Mouse (Mus musculus) embryo, embryonic 11.5 days (tissue): Measurements from ENCODE around the gene Sod3.

Source experiments
- DNase-seq: peaks from one replicate; pipeline ENCODE4 v3.0.0-alpha.2; 2012; ENCODE audit warnings: low read depth, low spot score

The Sod3 gene

DNA sequence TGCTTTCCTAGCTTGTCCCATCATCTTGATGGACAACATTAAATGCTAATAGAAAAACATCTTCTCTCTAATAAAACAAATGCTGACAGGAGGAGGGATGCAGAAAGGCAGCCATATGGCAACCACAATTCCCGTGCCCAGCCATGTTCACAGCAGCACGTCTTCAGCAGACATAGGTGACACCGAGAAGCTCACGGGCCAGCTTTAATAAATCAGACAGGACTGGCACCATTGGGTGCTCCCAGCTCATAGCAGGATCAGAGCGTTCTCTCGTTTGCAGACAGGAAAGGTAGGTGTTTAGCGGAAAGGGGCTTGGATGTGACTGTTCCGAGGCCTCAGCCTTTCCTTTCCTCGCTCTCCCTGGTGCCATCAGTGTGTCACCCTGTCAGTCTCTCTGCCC, 12.3 kb downstream of the Sod3 start:
- DNase-seq, result no peak

- DNase-seq, result no peak
These were observed 19.2 kb downstream of the Sod3 start for GRCm38 (mm10) chr5:52382837-52383236.

- no peak for DNase-seq
These were observed 20.2 kb downstream of the Sod3 start for GRCm38 (mm10) chr5:52383748-52384147.

DNA sequence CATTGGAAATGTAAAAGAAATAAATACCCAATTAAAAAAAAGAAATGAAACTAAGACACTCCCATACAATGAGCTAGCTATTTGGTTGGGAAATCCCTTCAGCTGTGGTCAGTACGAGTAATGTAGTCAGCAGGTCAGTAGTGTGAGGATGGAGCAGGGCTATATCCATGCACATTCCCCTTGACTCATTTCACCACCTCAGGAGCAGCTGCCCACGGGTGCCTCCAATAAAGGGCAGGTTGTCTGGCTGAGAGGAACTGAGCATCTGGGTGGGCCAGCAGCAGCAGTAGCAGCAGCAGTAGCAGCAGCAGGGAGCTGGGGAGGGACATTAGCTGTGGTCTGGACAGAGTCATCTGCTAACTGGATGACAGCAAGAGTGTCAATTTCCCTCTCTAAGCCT, 22.4 kb downstream of the Sod3 start:
- no peak for DNase-seq

DNA sequence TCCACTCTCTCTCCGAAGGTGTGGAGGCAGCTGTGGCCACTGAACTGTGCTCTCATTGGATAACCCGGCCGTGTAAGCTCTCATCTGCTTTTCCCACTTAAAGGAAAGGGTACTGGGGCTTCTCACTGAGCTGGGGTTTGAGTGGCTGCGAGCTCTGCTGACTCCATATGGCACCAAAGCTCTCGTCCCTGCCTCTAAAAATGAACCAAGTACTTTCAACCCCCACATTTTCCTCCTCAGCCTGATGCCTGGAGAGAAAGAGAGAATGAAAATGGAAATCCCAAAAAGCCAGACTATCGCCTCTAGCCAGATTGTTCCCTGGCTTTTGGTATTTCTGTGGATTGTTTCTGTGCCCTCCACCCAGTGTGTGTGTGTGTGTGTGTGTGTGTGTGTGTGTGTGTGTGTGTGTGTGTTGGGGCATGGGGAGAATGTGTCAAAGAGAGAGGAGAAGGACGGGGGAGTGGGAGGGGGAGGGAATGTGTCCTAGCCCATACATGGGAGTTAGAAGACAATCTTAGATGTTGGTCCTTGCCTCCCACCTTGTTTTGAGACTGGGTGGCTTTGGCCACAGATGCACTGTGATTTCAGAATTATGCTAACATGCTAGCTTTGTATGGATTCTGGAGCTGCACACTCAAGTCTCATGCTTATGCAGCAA, 24.6 kb downstream of the Sod3 start:
- no peak for DNase-seq

- no peak for DNase-seq
These were observed 26.8 kb downstream of the Sod3 start for GRCm38 (mm10) chr5:52390381-52390780.

DNA sequence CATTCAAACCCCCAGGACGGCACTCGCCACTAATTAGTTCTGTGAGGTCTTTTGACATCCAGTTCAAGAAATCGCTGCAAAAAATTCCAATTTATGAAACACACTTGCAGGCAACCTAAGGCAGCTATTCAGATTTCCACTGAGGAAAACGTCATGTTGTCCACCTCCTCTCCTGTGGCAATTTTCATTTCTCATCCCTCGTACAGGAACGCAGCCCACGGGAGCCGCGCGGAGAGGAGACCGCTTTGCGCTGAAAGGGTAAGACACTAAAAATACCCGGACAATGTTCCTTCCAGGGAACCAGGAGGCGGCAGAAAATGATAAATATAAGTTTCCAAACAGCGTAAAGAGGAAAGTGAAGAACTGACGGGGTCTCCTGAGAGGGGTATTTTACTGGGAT, 27.9 kb downstream of the Sod3 start:
- DNase-seq, result no peak

- no peak for DNase-seq
These were observed 30.2 kb downstream of the Sod3 start for GRCm38 (mm10) chr5:52393756-52394155.

GRCm38 (mm10) chr5:52404373-52404772, 40.8 kb downstream of the Sod3 start:
- DNase-seq, result no peak

DNA sequence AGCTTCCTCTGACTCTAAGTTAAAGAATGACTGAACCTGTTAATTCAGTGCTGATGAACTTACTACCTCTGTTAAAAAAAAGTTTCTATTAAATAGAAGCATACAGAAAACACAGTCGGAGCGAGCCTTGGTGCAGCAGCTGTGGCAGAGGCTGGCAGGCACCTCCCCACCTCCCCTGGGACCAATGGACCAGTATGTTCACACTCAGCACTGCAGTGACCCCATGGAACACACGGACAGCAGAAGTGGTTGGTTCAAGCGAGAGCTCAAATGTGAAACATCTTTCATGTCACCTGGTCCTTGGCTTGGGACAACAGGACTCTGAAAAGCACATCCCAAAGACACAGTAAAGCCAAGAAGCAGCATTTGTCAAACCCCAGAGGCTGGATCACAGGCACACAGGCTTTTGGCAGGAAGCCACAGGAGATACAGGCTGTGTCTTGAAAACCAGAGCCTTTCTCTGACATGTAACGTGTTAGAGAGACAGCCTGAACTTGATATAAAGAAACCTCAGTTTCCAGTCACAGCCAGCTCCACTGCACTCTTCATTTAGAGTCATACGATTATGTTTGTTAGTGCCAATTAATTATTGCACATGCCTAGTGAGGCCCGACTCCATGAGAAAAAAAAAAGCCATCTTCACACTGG, 45.2 kb downstream of the Sod3 start:
- no peak for DNase-seq

DNA sequence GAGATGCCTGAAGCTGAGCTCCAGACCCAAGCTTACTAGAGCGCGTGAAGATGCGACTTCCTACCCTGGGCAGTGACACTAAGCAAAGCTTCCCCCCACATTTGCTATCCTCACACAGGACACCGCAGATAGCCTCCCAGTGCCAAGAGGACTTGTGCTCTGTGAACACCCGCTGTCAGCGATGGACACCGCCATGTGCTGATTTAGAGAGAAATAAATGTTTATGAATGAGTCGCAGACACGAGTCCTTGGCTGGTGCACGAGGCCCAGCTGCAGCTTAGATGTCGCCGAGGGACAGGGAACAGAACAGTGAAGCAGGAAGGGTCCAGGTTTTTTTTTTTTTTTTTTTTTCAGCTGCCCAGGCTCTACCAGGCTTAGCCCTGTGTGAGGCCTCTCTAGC, 46.6 kb downstream of the Sod3 start:
- no peak for DNase-seq

DNA sequence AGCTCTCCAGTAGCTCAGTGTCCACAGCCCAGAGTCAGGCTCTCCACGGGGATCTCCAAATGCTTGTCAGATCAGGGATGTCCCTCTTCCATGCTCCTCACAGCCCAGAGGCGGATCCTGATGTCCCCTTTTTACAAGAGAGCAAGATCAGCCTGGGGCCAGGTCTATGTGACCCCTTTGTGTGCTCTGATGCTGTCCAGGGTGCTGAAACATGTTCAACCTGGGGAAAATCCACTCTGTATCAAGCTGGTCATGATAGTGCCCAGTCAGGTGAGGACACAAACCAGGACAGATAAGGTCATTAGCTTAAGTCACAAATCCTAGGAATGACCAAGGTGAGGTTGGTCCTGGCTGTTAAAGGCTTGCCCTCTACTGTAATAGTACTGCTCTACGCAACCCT, 48.0 kb downstream of the Sod3 start:
- peak; percentile 49 for DNase-seq

DNA sequence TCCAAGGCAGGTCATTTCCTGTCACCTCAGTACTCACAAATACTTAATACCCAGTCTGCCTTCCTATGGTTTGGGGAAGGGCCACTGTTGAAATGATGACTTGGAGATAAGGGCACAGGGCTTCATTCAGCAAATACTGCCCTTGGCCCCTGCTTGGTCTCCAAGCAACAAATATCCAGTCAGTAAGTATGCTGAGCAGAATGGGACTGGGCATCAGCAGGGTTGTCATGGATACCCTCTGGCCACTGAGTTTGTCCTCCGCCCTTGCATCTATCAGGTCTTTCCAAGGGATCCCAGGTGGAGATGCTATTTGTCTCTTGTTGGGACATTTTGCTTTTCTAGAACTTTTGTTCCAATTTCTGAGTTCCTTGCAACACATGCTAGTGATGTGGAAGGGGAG, 51.6 kb downstream of the Sod3 start:
- no peak for DNase-seq

- DNase-seq, result no peak
These were observed 52.3 kb downstream of the Sod3 start for GRCm38 (mm10) chr5:52415917-52416316.

DNA sequence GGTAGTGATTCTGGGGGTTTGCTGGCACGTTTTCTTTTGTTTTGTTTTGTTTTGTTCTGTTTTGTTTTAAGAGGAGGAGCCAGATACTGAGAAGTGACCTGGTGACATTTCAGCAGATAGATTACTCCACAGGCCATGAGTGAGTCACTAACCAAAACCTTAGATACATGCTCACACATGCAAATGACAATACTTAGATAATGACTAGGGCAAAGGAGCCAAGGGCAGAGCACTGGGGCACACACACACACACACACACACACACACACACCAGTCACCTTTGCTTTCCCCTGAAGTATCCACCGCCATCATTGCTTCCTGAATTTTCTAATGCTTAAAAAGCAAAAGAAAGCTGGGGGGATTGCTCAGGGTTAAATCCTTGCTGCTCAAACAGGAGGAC, 52.9 kb downstream of the Sod3 start:
- DNase-seq, result no peak
